Mouse (Mus musculus) ES-E14 (cell line): ENCODE measurements around the gene Slc45a3. TPM values are rescaled to one million over a fixed set of nuclear protein-coding genes. Genes with fewer than 3 reads are reported as not detected.

Source experiments
- DNase-seq: peaks from one replicate; pipeline ENCODE4 v3.0.0-alpha.2; 2013; ENCODE audit warnings: low read depth, low spot score
- H3K27ac ChIP-seq: 2 replicates; pipeline ENCODE4 v1.5.1; 2012; ENCODE audit warnings: low read depth, mild to moderate bottlenecking, low read length, moderate library complexity, mixed read lengths; ENCODE audit not compliant: poor library complexity, insufficient read depth, severe bottlenecking
- H3K36me3 ChIP-seq: 2 replicates; pipeline ENCODE4 v1.6.1; 2012; ENCODE audit warnings: mild to moderate bottlenecking, low read length, moderate library complexity, mixed read lengths; ENCODE audit not compliant: control insufficient read depth, poor library complexity, insufficient read depth, severe bottlenecking
- H3K4me1 ChIP-seq, 2 experiments: fragments of 150-350 bp in 1 of 2; sonication (generic) in 1 of 2; 2 replicates each; pipeline ENCODE4 v1.6.1; 2012; ENCODE audit warnings: low read length in 2 of 2, mild to moderate bottlenecking in 1 of 2, mixed read lengths in 1 of 2; ENCODE audit not compliant: control insufficient read depth in 2 of 2, insufficient read depth in 2 of 2, poor library complexity in 1 of 2
- H3K4me3 ChIP-seq, 2 experiments: fragments of 150-350 bp in 1 of 2; sonication (generic) in 1 of 2; 2 replicates each; pipeline ENCODE4 v1.5.1; 2012; ENCODE audit warnings: low read length in 2 of 2, low read depth in 1 of 2, mild to moderate bottlenecking in 1 of 2, mixed read lengths in 1 of 2; ENCODE audit not compliant: insufficient read depth in 1 of 2, poor library complexity in 1 of 2, severe bottlenecking in 1 of 2
- H3K9ac ChIP-seq: 2 replicates; pipeline ENCODE4 v1.6.1; 2012; ENCODE audit warnings: low read depth, mild to moderate bottlenecking, low read length, mixed read lengths; ENCODE audit not compliant: poor library complexity, insufficient read depth, severe bottlenecking
- H3K9me3 ChIP-seq: fragments of 150-350 bp; sonication (generic); 2 replicates; pipeline ENCODE4 v1.6.1; 2012; ENCODE audit warnings: low read depth, mild to moderate bottlenecking, low read length; ENCODE audit not compliant: control insufficient read depth, insufficient read depth
- CHD2 ChIP-seq: IDR thresholded peaks from 2 replicates; pipeline ENCODE4 v1.6.1; 2014; ENCODE audit warnings: mild to moderate bottlenecking, low read depth, low read length, inconsistent platforms
- HCFC1 ChIP-seq: IDR thresholded peaks from 2 replicates; pipeline ENCODE4 v1.6.1; 2012; ENCODE audit warnings: low read length, inconsistent platforms, borderline replicate concordance; ENCODE audit not compliant: insufficient read depth
- MAFK ChIP-seq: IDR thresholded peaks from 2 replicates; pipeline ENCODE4 v1.6.1; 2014; ENCODE audit warnings: mild to moderate bottlenecking, low read depth, low read length, inconsistent platforms; ENCODE audit not compliant: insufficient read depth
- ZC3H11A ChIP-seq: IDR thresholded peaks from 2 replicates; pipeline ENCODE4 v1.6.1; 2012; ENCODE audit warnings: low read depth, mild to moderate bottlenecking, inconsistent platforms, low read length, borderline replicate concordance
- ZNF384 ChIP-seq: IDR thresholded peaks from 2 replicates; pipeline ENCODE4 v1.6.1; 2012; ENCODE audit warnings: low read depth, low read length, inconsistent platforms
- in situ Hi-C, 2 experiments: fragments of 600-800 bp; cut with MboI; formaldehyde crosslinking; loops; one replicate each; pipeline ENCODE4 v1.15.1; 2025; ENCODE audit warnings: low sequenced_read_pairs in 2 of 2, inconsistent platforms in 1 of 2; ENCODE audit not compliant: unreplicated experiment in 2 of 2
- total RNA-seq: library from RNA; depleted of rRNA; stranded (reverse); fragments of 300-350 nt; gene quantifications from 2 replicates; pipeline ENCODE4 v1.2.3, GENCODE M21; 2012

The Slc45a3 gene
- total RNA-seq, 1 experiment: 6.0 TPM

GRCm38 (mm10) chr1:131987432-131987831 lies 24.7 kb downstream of the Slc45a3 start:
- no peak overlapping the region for H3K4me3 ChIP-seq
- no peak overlapping the region for H3K9ac ChIP-seq
- H3K36me3 ChIP-seq: no peaks in the 10 kb centered on the region
- H3K9me3 ChIP-seq: no peaks in the 10 kb centered on the region
- DNase-seq: no peak
- in situ Hi-C loops: no loop called here
- no peaks in the 10 kb centered on the region for H3K4me1 ChIP-seq
- H3K27ac ChIP-seq: no peak overlapping the region
- TF ChIP-seq HCFC1 (no peak), ZNF384 (no peak), MAFK (no peak), ZC3H11A (no peak), CHD2 (no peak)

GRCm38 (mm10) chr1:131989476-131989875 lies 26.7 kb downstream of the Slc45a3 start:
- Histone ChIP-seq H3K27ac (no peak overlapping the region), H3K36me3 (no peaks in the 10 kb centered on the region), H3K9me3 (no peaks in the 10 kb centered on the region), H3K9ac (no peak overlapping the region), H3K4me1 (no peaks in the 10 kb centered on the region), H3K4me3 (no peak overlapping the region)
- in situ Hi-C loops: no loop called here
- DNase-seq: no peak
- TF ChIP-seq HCFC1 (no peak), CHD2 (no peak), MAFK (no peak), ZNF384 (no peak), ZC3H11A (no peak)

GRCm38 (mm10) chr1:131990083-131990760 lies 27.5 kb downstream of the Slc45a3 start:
- Histone ChIP-seq H3K4me1 (no peaks in the 10 kb centered on the region), H3K9me3 (no peaks in the 10 kb centered on the region), H3K9ac (no peak overlapping the region), H3K36me3 (no peaks in the 10 kb centered on the region), H3K4me3 (no peak overlapping the region), H3K27ac (no peak overlapping the region)
- TF ChIP-seq HCFC1: no peak
- TF ChIP-seq MAFK: no peak
- TF ChIP-seq CHD2: no peak
- no peak for TF ChIP-seq ZC3H11A
- TF ChIP-seq ZNF384: no peak
- no peak for DNase-seq
- in situ Hi-C loops: loop anchor here in 1 of 2 experiments (10.0 kb wide), 1 partner anchor 55 kb away; no protein-coding TSS in a partner anchor

GRCm38 (mm10) chr1:131992561-131993001 lies 29.8 kb downstream of the Slc45a3 start:
- no peak for TF ChIP-seq CHD2
- TF ChIP-seq ZNF384: no peak
- no peak for TF ChIP-seq MAFK
- no peak for TF ChIP-seq ZC3H11A
- TF ChIP-seq HCFC1: no peak
- DNase-seq: no peak
- Histone ChIP-seq H3K4me3 (no peak overlapping the region), H3K9ac (no peak overlapping the region), H3K9me3 (no peaks in the 10 kb centered on the region), H3K4me1 (no peaks in the 10 kb centered on the region), H3K27ac (no peak overlapping the region), H3K36me3 (no peaks in the 10 kb centered on the region)
- in situ Hi-C loops: loop anchor here in 1 of 2 experiments (10.0 kb wide), 1 partner anchor 52 kb away; no protein-coding TSS in a partner anchor
